Mouse (Mus musculus) embryonic facial prominence, embryonic 11.5 days (tissue): Measurements from ENCODE around the gene Rock2. TPM values are rescaled to one million over a fixed set of nuclear protein-coding genes. Genes with fewer than 3 reads are reported as not detected.
A peak's percentile ranks its signal among the peaks of the same experiment; 100 is the strongest.

Experiments
- ATAC-seq: fragments of 200-750 bp; cut with Nextera tagmentation; replicated peaks from 2 replicates; pipeline ENCODE4 v1.8.0; 2017; ENCODE audit warnings: low read depth; ENCODE audit not compliant: insufficient number of reproducible peaks, low FRiP score, low TSS enrichment
- DNase-seq: peaks from one replicate; pipeline ENCODE4 v3.0.0-alpha.2; 2015; ENCODE audit warnings: low spot score
- H3K27ac ChIP-seq: fragments of 300-500 bp; sonication (generic); replicated peaks from 2 replicates; pipeline ENCODE4 v1.5.1; 2014; ENCODE audit warnings: mild to moderate bottlenecking, low read depth, low read length, control low read depth
- H3K27me3 ChIP-seq: fragments of 300-500 bp; sonication (generic); 2 replicates; pipeline ENCODE4 v1.6.1; 2014; ENCODE audit warnings: mild to moderate bottlenecking, low read length, moderate library complexity, mixed read lengths; ENCODE audit not compliant: control insufficient read depth, insufficient read depth
- H3K36me3 ChIP-seq: fragments of 300-500 bp; sonication (generic); replicated peaks from 2 replicates; pipeline ENCODE4 v1.6.1; 2014; ENCODE audit warnings: low read depth, mild to moderate bottlenecking, low read length, moderate library complexity, mixed read lengths; ENCODE audit not compliant: control insufficient read depth, insufficient read depth
- H3K4me1 ChIP-seq: fragments of 300-500 bp; sonication (generic); 2 replicates; pipeline ENCODE4 v1.6.1; 2014; ENCODE audit warnings: low read length, mixed read lengths; ENCODE audit not compliant: control insufficient read depth, insufficient read depth
- H3K4me2 ChIP-seq: fragments of 300-500 bp; sonication (generic); 2 replicates; pipeline ENCODE4 v1.6.1; 2014; ENCODE audit warnings: low read depth, mild to moderate bottlenecking, control low read depth, low read length, moderate library complexity
- H3K4me3 ChIP-seq: fragments of 300-500 bp; sonication (generic); 2 replicates; pipeline ENCODE4 v1.5.1; 2014; ENCODE audit warnings: low read depth, low read length, control low read depth
- H3K9ac ChIP-seq: fragments of 300-500 bp; sonication (generic); replicated peaks from 2 replicates; pipeline ENCODE4 v1.6.1; 2014; ENCODE audit warnings: mild to moderate bottlenecking, control low read depth, low read length
- H3K9me3 ChIP-seq: fragments of 300-500 bp; sonication (generic); replicated peaks from 2 replicates; pipeline ENCODE4 v1.6.1; 2016; ENCODE audit warnings: mild to moderate bottlenecking, low read length, inconsistent platforms, mixed read lengths; ENCODE audit not compliant: control insufficient read depth
- WGBS: fragments of 180-500 bp; shearing (Covaris S2); extraction: QIAGEN DNeasy Blood & Tissue Kit; methylation state at CpG from one replicate; pipeline ENCODE4 v1.1.7; 2014; 5-methylcytosine and 5-hydroxymethylcytosine counted together
- polyA plus RNA-seq: library from polyadenylated mRNA; unstranded; fragments of >200 nt; fragmentation: Nextera tagmentation; extraction: Ambion mirVana; gene quantifications from 2 replicates; pipeline ENCODE4 v1.2.1, GENCODE M21; 2014

Gene Rock2
- polyA plus RNA-seq, 1 experiment from 2014 or later: 13.6 TPM

- WGBS: 82% methylated on average over 5 of the region's 5 CpGs
- Histone ChIP-seq H3K9me3 (no peaks in the 10 kb centered on the region), H3K4me2 (no peak overlapping the region), H3K27ac (no peak overlapping the region), H3K4me3 (no peak overlapping the region), H3K4me1 (no peaks in the 10 kb centered on the region), H3K9ac (no peak overlapping the region), H3K27me3 (peaks cover 4% of the 10 kb centered on the region; the same call in 1 of the 2 replicates), H3K36me3 (no peaks in the 10 kb centered on the region)
- ATAC-seq (no peak), DNase-seq (no peak)
These were observed 101.6 kb downstream of the Rock2 start for GRCm38 (mm10) chr12:16996281-16996680.

- Histone ChIP-seq H3K4me3 (no peak overlapping the region), H3K27ac (no peak overlapping the region), H3K4me2 (no peak overlapping the region), H3K36me3 (no peaks in the 10 kb centered on the region), H3K27me3 (peaks cover 4% of the 10 kb centered on the region; the same call in 1 of the 2 replicates), H3K9me3 (no peaks in the 10 kb centered on the region), H3K9ac (no peak overlapping the region), H3K4me1 (no peaks in the 10 kb centered on the region)
- DNase-seq: no peak
- no peak for ATAC-seq
- WGBS: 91% methylated on average over 5 of the region's 5 CpGs
These were observed 102.3 kb downstream of the Rock2 start for GRCm38 (mm10) chr12:16996886-16997462.

GRCm38 (mm10) chr12:16999146-16999545, 104.5 kb downstream of the Rock2 start:
- DNase-seq (no peak), ATAC-seq (peak; percentile 22; the same call in 1 of the 2 replicates)
- no peak overlapping the region for H3K9ac ChIP-seq
- H3K4me3 ChIP-seq: peak overlapping the region; percentile 50
- peak overlapping the region; percentile 89 for H3K4me2 ChIP-seq
- no peaks in the 10 kb centered on the region for H3K9me3 ChIP-seq
- no peaks in the 10 kb centered on the region for H3K4me1 ChIP-seq
- peaks cover 4% of the 10 kb centered on the region; the same call in 1 of the 2 replicates for H3K27me3 ChIP-seq
- H3K27ac ChIP-seq: no peak overlapping the region
- H3K36me3 ChIP-seq: no peaks in the 10 kb centered on the region
- WGBS: 6% methylated on average over 10 of the region's 10 CpGs

- Histone ChIP-seq H3K4me3 (peak within 1 kb of the TSS; percentile 50), H3K36me3 (no peaks in the 10 kb centered on the region), H3K27ac (no peak within 1 kb of the TSS), H3K4me1 (no peaks in the 10 kb centered on the region), H3K9me3 (no peaks in the 10 kb centered on the region), H3K9ac (peak within 1 kb of the TSS; percentile 41), H3K27me3 (peaks cover 4% of the 10 kb centered on the region; the same call in 1 of the 2 replicates), H3K4me2 (peak within 1 kb of the TSS; percentile 89)
- peak; percentile 88 for ATAC-seq
- DNase-seq: peak; percentile 77
- WGBS: 1% methylated on average over 57 of the region's 57 CpGs
These were observed 105.2 kb downstream of the Rock2 start, which contains the start of gene Pqlc3 for GRCm38 (mm10) chr12:16999739-17000497. Pqlc3 (minus strand) TSS chr12:17000408.

GRCm38 (mm10) chr12:17000628-17001027, 105.9 kb downstream of the Rock2 start:
- no peaks in the 10 kb centered on the region for H3K36me3 ChIP-seq
- H3K4me1 ChIP-seq: no peaks in the 10 kb centered on the region
- no peak overlapping the region for H3K9ac ChIP-seq
- H3K4me3 ChIP-seq: no peak overlapping the region
- DNase-seq: no peak
- H3K9me3 ChIP-seq: no peaks in the 10 kb centered on the region
- no peak overlapping the region for H3K4me2 ChIP-seq
- H3K27ac ChIP-seq: no peak overlapping the region
- WGBS: 55% methylated on average over 6 of the region's 6 CpGs
- no peak for ATAC-seq
- peaks cover 4% of the 10 kb centered on the region; the same call in 1 of the 2 replicates for H3K27me3 ChIP-seq

- no peaks in the 10 kb centered on the region for H3K4me1 ChIP-seq
- no peak overlapping the region for H3K9ac ChIP-seq
- peaks cover 4% of the 10 kb centered on the region; the same call in 1 of the 2 replicates for H3K27me3 ChIP-seq
- DNase-seq: no peak
- H3K27ac ChIP-seq: no peak overlapping the region
- no peak overlapping the region for H3K4me2 ChIP-seq
- no peak for ATAC-seq
- WGBS: 49% methylated on average over 4 of the region's 4 CpGs
- no peaks in the 10 kb centered on the region for H3K36me3 ChIP-seq
- no peaks in the 10 kb centered on the region for H3K9me3 ChIP-seq
- no peak overlapping the region for H3K4me3 ChIP-seq
These were observed 106.5 kb downstream of the Rock2 start for GRCm38 (mm10) chr12:17001211-17001610.

GRCm38 (mm10) chr12:17009466-17009865, 114.8 kb downstream of the Rock2 start:
- no peaks in the 10 kb centered on the region for H3K36me3 ChIP-seq
- no peak overlapping the region for H3K4me3 ChIP-seq
- WGBS: 93% methylated on average over 6 of the region's 6 CpGs
- H3K27me3 ChIP-seq: no peaks in the 10 kb centered on the region
- DNase-seq: no peak
- no peak overlapping the region for H3K9ac ChIP-seq
- no peaks in the 10 kb centered on the region for H3K4me1 ChIP-seq
- no peak overlapping the region for H3K27ac ChIP-seq
- ATAC-seq: no peak
- H3K4me2 ChIP-seq: no peak overlapping the region
- H3K9me3 ChIP-seq: no peaks in the 10 kb centered on the region
